Mouse (Mus musculus): ENCODE measurements around the gene Cxcr5.

- TF ChIP-seq EP300 (IDR thresholded peaks at IDR 0.05) (no peak), CTCF (IDR thresholded peaks at IDR 0.05) (no peak)
Measured at GRCm38 (mm10) chr9:44514147-44514546, 47.5 kb downstream of the Cxcr5 start.

Measured in lung, postnatal 0 days (tissue).